Mouse (Mus musculus) small intestine, adult 2 months (tissue): ENCODE data around the gene Fgfr1op. TPM values are rescaled to one million over a fixed set of nuclear protein-coding genes. Genes with fewer than 3 reads are reported as not detected.
"Not testable (repeated sequence)": the region's sequence is repeated elsewhere in the genome, so short reads cannot be mapped to it uniquely, and the experiment has no call there.

Source experiments
- H3K27ac ChIP-seq: fragments of 200-500 bp; 2 replicates; pipeline ENCODE4 v1.5.1; 2012; ENCODE audit warnings: low read depth, low read length, control low read depth, inconsistent platforms; ENCODE audit not compliant: insufficient read depth
- H3K27me3 ChIP-seq: fragments of 200-500 bp; 2 replicates; pipeline ENCODE4 v1.6.1; 2012; ENCODE audit warnings: mild to moderate bottlenecking, moderate library complexity, low read length, inconsistent platforms; ENCODE audit not compliant: control insufficient read depth, insufficient read depth
- H3K36me3 ChIP-seq: fragments of 200-500 bp; 2 replicates; pipeline ENCODE4 v1.6.1; 2012; ENCODE audit warnings: mild to moderate bottlenecking, low read length, control low read depth, inconsistent platforms; ENCODE audit not compliant: control insufficient read depth, insufficient read depth
- H3K4me1 ChIP-seq: fragments of 200-500 bp; 2 replicates; pipeline ENCODE4 v1.6.1; 2012; ENCODE audit warnings: low read length, inconsistent platforms, mixed read lengths; ENCODE audit not compliant: control insufficient read depth, insufficient read depth, insufficient read length
- H3K4me3 ChIP-seq: fragments of 200-500 bp; 2 replicates; pipeline ENCODE4 v1.5.1; 2012; ENCODE audit warnings: low read depth, mild to moderate bottlenecking, control low read depth, inconsistent platforms, low read length, moderate library complexity
- WGBS: fragments of 180-500 bp; shearing (Covaris S2); methylation state at CpG from one replicate; pipeline ENCODE4 v1.1.7; 2018; 5-methylcytosine and 5-hydroxymethylcytosine counted together
- polyA plus RNA-seq: library from polyadenylated mRNA; depleted of rRNA; stranded (reverse); fragments of >200 nt; gene quantifications from 2 replicates; pipeline ENCODE4 v1.2.3, GENCODE M21; 2012; rRNA removed

The Fgfr1op gene
- polyA plus RNA-seq = 0.20 and 0.38 TPM in 2 replicates

GRCm38 (mm10) chr17:8164701-8165607 is at the start of gene Fgfr1op:
TSS of gene Fgfr1op (plus strand) at chr17:8165501.
- not testable (repeated sequence) for H3K4me1 ChIP-seq, H3K36me3 ChIP-seq, H3K27ac ChIP-seq, H3K27me3 ChIP-seq
- under 1% methylated on average over 19 of the region's 55 CpGs for WGBS
- H3K4me3 ChIP-seq = peak within 1 kb of the TSS; percentile 80

- H3K4me3 ChIP-seq, H3K27me3 ChIP-seq, H3K27ac ChIP-seq, H3K4me1 ChIP-seq, H3K36me3 ChIP-seq: not testable (repeated sequence)
- WGBS = 22% methylated on average over 7 of the region's 11 CpGs
Measured at GRCm38 (mm10) chr17:8116378-8116777, 48.9 kb upstream of the Fgfr1op start.

GRCm38 (mm10) chr17:8116928-8117327 is 48.4 kb upstream of the Fgfr1op start:
- not testable (repeated sequence) for H3K27ac ChIP-seq, H3K4me3 ChIP-seq, H3K36me3 ChIP-seq, H3K4me1 ChIP-seq, H3K27me3 ChIP-seq
- WGBS = no CpG with 5 or more reads among the region's 6 CpGs

GRCm38 (mm10) chr17:8122974-8123373 is 42.3 kb upstream of the Fgfr1op start:
- WGBS = no CpG with 5 or more reads among the region's 3 CpGs
- H3K4me3 ChIP-seq = not testable (repeated sequence)

GRCm38 (mm10) chr17:8124586-8124985 is 40.7 kb upstream of the Fgfr1op start:
- H3K27me3 ChIP-seq, H3K4me3 ChIP-seq, H3K36me3 ChIP-seq, H3K4me1 ChIP-seq, H3K27ac ChIP-seq: not testable (repeated sequence)
- 92% methylated on average over 3 of the region's 6 CpGs for WGBS

More at GRCm38 (mm10) chr17:8122974-8123373, 42.3 kb upstream of the Fgfr1op start:
- H3K4me1 ChIP-seq, H3K27ac ChIP-seq, H3K36me3 ChIP-seq, H3K27me3 ChIP-seq: not testable (repeated sequence)

GRCm38 (mm10) chr17:8128326-8128993 is 36.8 kb upstream of the Fgfr1op start:
- 83% methylated on average over 1 of the region's 7 CpGs for WGBS
- not testable (repeated sequence) for H3K4me1 ChIP-seq, H3K4me3 ChIP-seq, H3K27ac ChIP-seq, H3K27me3 ChIP-seq, H3K36me3 ChIP-seq

- not testable (repeated sequence) for H3K27ac ChIP-seq, H3K4me1 ChIP-seq, H3K4me3 ChIP-seq, H3K27me3 ChIP-seq, H3K36me3 ChIP-seq
- 63% methylated on average over 9 of the region's 9 CpGs for WGBS
Measured at GRCm38 (mm10) chr17:8129578-8129977, 35.7 kb upstream of the Fgfr1op start.

GRCm38 (mm10) chr17:8130849-8131248 is 34.5 kb upstream of the Fgfr1op start:
- not testable (repeated sequence) for H3K27me3 ChIP-seq, H3K4me3 ChIP-seq, H3K36me3 ChIP-seq, H3K27ac ChIP-seq, H3K4me1 ChIP-seq
- WGBS = no CpG with 5 or more reads among the region's 6 CpGs

GRCm38 (mm10) chr17:8138116-8138515 is 27.2 kb upstream of the Fgfr1op start:
- not testable (repeated sequence) for H3K36me3 ChIP-seq, H3K27ac ChIP-seq, H3K27me3 ChIP-seq, H3K4me1 ChIP-seq, H3K4me3 ChIP-seq
- 91% methylated on average over 5 of the region's 5 CpGs for WGBS

GRCm38 (mm10) chr17:8140210-8140609 is 25.1 kb upstream of the Fgfr1op start:
- H3K36me3 ChIP-seq, H3K27me3 ChIP-seq, H3K27ac ChIP-seq, H3K4me3 ChIP-seq, H3K4me1 ChIP-seq: not testable (repeated sequence)
- 88% methylated on average over 3 of the region's 3 CpGs for WGBS

GRCm38 (mm10) chr17:8143802-8144673 is 21.3 kb upstream of the Fgfr1op start:
- 24% methylated on average over 13 of the region's 14 CpGs for WGBS
- not testable (repeated sequence) for H3K36me3 ChIP-seq, H3K4me1 ChIP-seq, H3K4me3 ChIP-seq, H3K27me3 ChIP-seq, H3K27ac ChIP-seq
